ENCODE assay signal across 7 mouse cellular contexts in genomic region chr12:81484212-81484611, GRCm38 (mm10). TPM values are rescaled to one million over a fixed set of nuclear protein-coding genes. Genes with fewer than 3 reads are reported as not detected.
DNase-seq lines count a peak whose midpoint lies in the region; ATAC-seq and TF ChIP-seq lines count a peak whose summit lies in the region.

No protein-coding gene starts in this region.

- no peaks in the 10 kb centered on the region for H3K27me3 ChIP-seq in lung, postnatal 0 days (replicated peaks; ENCODE audit: insufficient read depth, low read length)
- H3K27me3 ChIP-seq in embryonic facial prominence, embryonic 15.5 days, result no peaks in the 10 kb centered on the region
- H3K27me3 ChIP-seq in limb, embryonic 11.5 days (ENCODE audit: control insufficient read depth, insufficient read depth, low read length), result no peaks in the 10 kb centered on the region
- no peaks in the 10 kb centered on the region for H3K27me3 ChIP-seq in stomach, embryonic 15.5 days (replicated peaks)

- H3K4me1 ChIP-seq in lung, postnatal 0 days (ENCODE audit: insufficient read depth, low read depth, low read length), result no peaks in the 10 kb centered on the region
- 0 out of 2 replicates have a peak, but pooled peaks cover 2% of the 10 kb centered on the region for H3K4me1 ChIP-seq in embryonic facial prominence, embryonic 15.5 days
- no peaks in the 10 kb centered on the region for H3K4me1 ChIP-seq in limb, embryonic 11.5 days (ENCODE audit: control insufficient read depth, insufficient read depth, low read length)
- no peaks in the 10 kb centered on the region for H3K4me1 ChIP-seq in stomach, embryonic 15.5 days

- 2% methylated on average over 7 of the region's 7 CpGs for WGBS in lung, postnatal 0 days
- WGBS in embryonic facial prominence, embryonic 15.5 days, result under 1% methylated on average over 7 of the region's 7 CpGs
- WGBS in limb, embryonic 11.5 days, result 4% methylated on average over 7 of the region's 7 CpGs
- WGBS in stomach, embryonic 15.5 days, result 2% methylated on average over 7 of the region's 7 CpGs

- TF ChIP-seq CTCF in lung, postnatal 0 days (IDR thresholded peaks at IDR 0.05), result no peak

- H3K36me3 ChIP-seq in lung, postnatal 0 days (ENCODE audit: insufficient read depth, low read length), result no peaks in the 10 kb centered on the region
- H3K36me3 ChIP-seq in embryonic facial prominence, embryonic 15.5 days, result no peaks in the 10 kb centered on the region
- no peaks in the 10 kb centered on the region for H3K36me3 ChIP-seq in limb, embryonic 11.5 days (ENCODE audit: control insufficient read depth, insufficient read depth, low read length)
- H3K36me3 ChIP-seq in stomach, embryonic 15.5 days, result no peaks in the 10 kb centered on the region

- no peak for TF ChIP-seq EP300 in lung, postnatal 0 days (IDR thresholded peaks at IDR 0.05)

- peak overlapping the region; percentile 91 for H3K27ac ChIP-seq in lung, postnatal 0 days (ENCODE audit: low read length)
- H3K27ac ChIP-seq in embryonic facial prominence, embryonic 15.5 days (replicated peaks), result peak overlapping the region; percentile 94
- no peak overlapping the region for H3K27ac ChIP-seq in limb, embryonic 11.5 days (replicated peaks; ENCODE audit: low read depth, low read length)
- H3K27ac ChIP-seq in stomach, embryonic 15.5 days, result peak overlapping the region; percentile 98

- peak; percentile 32 for DNase-seq in lung, postnatal 0 days (ENCODE audit: low spot score)
- DNase-seq in lung, postnatal 36 days, result no peak
- no peak for DNase-seq in limb, embryonic 11.5 days (ENCODE audit: low spot score)
- DNase-seq in layer of hippocampus, postnatal 10 days (ENCODE audit: low spot score in 2 of 2), result no peak
- no peak for DNase-seq in right cerebral cortex, postnatal 36 days (ENCODE audit: low spot score in 2 of 2)

- no peaks in the 10 kb centered on the region for H3K9me3 ChIP-seq in lung, postnatal 0 days (ENCODE audit: low read length)
- H3K9me3 ChIP-seq in embryonic facial prominence, embryonic 15.5 days (replicated peaks), result no peaks in the 10 kb centered on the region
- H3K9me3 ChIP-seq in limb, embryonic 11.5 days (ENCODE audit: control insufficient read depth, low read length), result no peaks in the 10 kb centered on the region
- H3K9me3 ChIP-seq in stomach, embryonic 15.5 days, result no peaks in the 10 kb centered on the region

- no peak for ATAC-seq in lung, postnatal 0 days
- no peak for ATAC-seq in embryonic facial prominence, embryonic 15.5 days (ENCODE audit: insufficient number of reproducible peaks, low FRiP score, low TSS enrichment, low read depth)
- no peak for ATAC-seq in limb, embryonic 11.5 days (ENCODE audit: insufficient number of reproducible peaks, low FRiP score, low TSS enrichment, low read depth)
- no peak for ATAC-seq in stomach, embryonic 15.5 days (ENCODE audit: insufficient read depth, low FRiP score, low read depth)

- H3K4me3 ChIP-seq in lung, postnatal 0 days (ENCODE audit: low read depth, low read length), result peak overlapping the region; percentile 66
- H3K4me3 ChIP-seq in embryonic facial prominence, embryonic 15.5 days (replicated peaks), result peak overlapping the region; percentile 77
- H3K4me3 ChIP-seq in limb, embryonic 11.5 days (ENCODE audit: low read depth, low read length), result peak overlapping the region; percentile 70
- peak overlapping the region; percentile 83 for H3K4me3 ChIP-seq in stomach, embryonic 15.5 days (replicated peaks)

- H3K9ac ChIP-seq in lung, postnatal 0 days (replicated peaks; ENCODE audit: low read depth), result peak overlapping the region; percentile 57
- peak overlapping the region; percentile 69; the same call in 1 of the 2 replicates for H3K9ac ChIP-seq in embryonic facial prominence, embryonic 15.5 days
- H3K9ac ChIP-seq in limb, embryonic 11.5 days (ENCODE audit: low read length), result peak overlapping the region; percentile 73; the same call in 1 of the 2 replicates
- H3K9ac ChIP-seq in stomach, embryonic 15.5 days, result no peak overlapping the region

- H3K4me2 ChIP-seq in lung, postnatal 0 days (replicated peaks; ENCODE audit: low read depth, low read length), result peak overlapping the region; percentile 60
- H3K4me2 ChIP-seq in embryonic facial prominence, embryonic 15.5 days (replicated peaks), result peak overlapping the region; percentile 52
- H3K4me2 ChIP-seq in limb, embryonic 11.5 days (ENCODE audit: low read depth, severe bottlenecking), result peak overlapping the region; percentile 46
- H3K4me2 ChIP-seq in stomach, embryonic 15.5 days, result peak overlapping the region; percentile 61

RNA-seq across cellular contexts. Expression of gene Cox16, which starts 0.7 kb away (rescaled TPM):
- 144 and 148 TPM in 2 replicates for polyA plus RNA-seq in lung, postnatal 0 days (2015; fragmentation: Nextera tagmentation; extraction: Ambion mirVana)
- polyA plus RNA-seq in embryonic facial prominence, embryonic 15.5 days (2015; fragmentation: Nextera tagmentation; extraction: Ambion mirVana), result 119 and 123 TPM in 2 replicates
- 103 and 117 TPM in 2 replicates for polyA plus RNA-seq in limb, embryonic 11.5 days (2014; fragmentation: Nextera tagmentation; extraction: Ambion mirVana)
- polyA plus RNA-seq in stomach, embryonic 15.5 days (2015; fragmentation: Nextera tagmentation; extraction: Ambion mirVana), result 150 and 155 TPM in 2 replicates
- 10 to 100 TPM; 35.9 to 49.9 TPM for total RNA-seq in layer of hippocampus, postnatal 10 days (2021)

RNA-seq across cellular contexts. Expression of gene Gm20498, which starts 48.5 kb away (rescaled TPM):
- 17.6 and 19.0 TPM in 2 replicates for polyA plus RNA-seq in lung, postnatal 0 days (2015; fragmentation: Nextera tagmentation; extraction: Ambion mirVana)
- 23.2 and 23.6 TPM in 2 replicates for polyA plus RNA-seq in embryonic facial prominence, embryonic 15.5 days (2015; fragmentation: Nextera tagmentation; extraction: Ambion mirVana)
- 32.7 and 39.4 TPM in 2 replicates for polyA plus RNA-seq in limb, embryonic 11.5 days (2014; fragmentation: Nextera tagmentation; extraction: Ambion mirVana)
- polyA plus RNA-seq in stomach, embryonic 15.5 days (2015; fragmentation: Nextera tagmentation; extraction: Ambion mirVana), result 25.9 and 26.3 TPM in 2 replicates
- 10 to 100 TPM; 42.1 to 42.7 TPM for total RNA-seq in layer of hippocampus, postnatal 10 days (2021)

RNA-seq across cellular contexts. Expression of gene Synj2bp, which starts 48.5 kb away (rescaled TPM):
- polyA plus RNA-seq in lung, postnatal 0 days (2015; fragmentation: Nextera tagmentation; extraction: Ambion mirVana), result 27.5 and 31.9 TPM in 2 replicates
- polyA plus RNA-seq in embryonic facial prominence, embryonic 15.5 days (2015; fragmentation: Nextera tagmentation; extraction: Ambion mirVana), result 34.9 and 36.5 TPM in 2 replicates
- polyA plus RNA-seq in limb, embryonic 11.5 days (2014; fragmentation: Nextera tagmentation; extraction: Ambion mirVana), result 31.0 and 33.7 TPM in 2 replicates
- 40.3 and 43.6 TPM in 2 replicates for polyA plus RNA-seq in stomach, embryonic 15.5 days (2015; fragmentation: Nextera tagmentation; extraction: Ambion mirVana)
- total RNA-seq in layer of hippocampus, postnatal 10 days (2021), result 10 to 100 TPM; 19.8 to 21.6 TPM
